Mouse (Mus musculus) liver, embryonic 11.5 days (tissue): ENCODE results near the gene Esrrb. TPM values are rescaled to one million over a fixed set of nuclear protein-coding genes. Genes with fewer than 3 reads are reported as not detected.

Source experiments
- ATAC-seq: fragments of 200-750 bp; cut with Nextera tagmentation; replicated peaks from 2 replicates; pipeline ENCODE4 v1.8.0; 2017; ENCODE audit warnings: moderate number of reproducible peaks, mild to moderate bottlenecking, moderate TSS enrichment, moderate library complexity; ENCODE audit not compliant: low FRiP score
- DNase-seq: peaks from one replicate; pipeline ENCODE4 v3.0.0-alpha.2; 2017; ENCODE audit warnings: low spot score
- H3K27ac ChIP-seq: fragments of 300-500 bp; sonication (generic); 2 replicates; pipeline ENCODE4 v1.5.1; 2014; ENCODE audit warnings: mild to moderate bottlenecking, low read depth, low read length, control low read depth
- H3K27me3 ChIP-seq: fragments of 300-500 bp; sonication (generic); replicated peaks from 2 replicates; pipeline ENCODE4 v1.6.1; 2014; ENCODE audit warnings: low read length, mixed read lengths; ENCODE audit not compliant: control insufficient read depth, insufficient read depth
- H3K36me3 ChIP-seq: fragments of 300-500 bp; sonication (generic); 2 replicates; pipeline ENCODE4 v1.6.1; 2014; ENCODE audit warnings: mild to moderate bottlenecking, low read length, moderate library complexity, mixed read lengths; ENCODE audit not compliant: control insufficient read depth, insufficient read depth
- H3K4me1 ChIP-seq: fragments of 300-500 bp; sonication (generic); replicated peaks from 2 replicates; pipeline ENCODE4 v1.6.1; 2014; ENCODE audit warnings: low read length, mixed read lengths; ENCODE audit not compliant: control insufficient read depth, insufficient read depth
- H3K4me2 ChIP-seq: fragments of 300-500 bp; sonication (generic); 2 replicates; pipeline ENCODE4 v1.6.1; 2014; ENCODE audit warnings: mild to moderate bottlenecking, control low read depth, moderate library complexity
- H3K4me3 ChIP-seq: fragments of 300-500 bp; sonication (generic); 2 replicates; pipeline ENCODE4 v1.5.1; 2014; ENCODE audit warnings: low read depth, low read length, control low read depth
- H3K9ac ChIP-seq: fragments of 300-500 bp; sonication (generic); 2 replicates; pipeline ENCODE4 v1.6.1; 2014; ENCODE audit warnings: low read depth, low read length, control low read depth
- H3K9me3 ChIP-seq: fragments of 300-500 bp; sonication (generic); 2 replicates; pipeline ENCODE4 v1.6.1; 2016; ENCODE audit warnings: low read length, inconsistent platforms, mixed read lengths; ENCODE audit not compliant: control insufficient read depth
- WGBS: fragments of 180-500 bp; shearing (Covaris S2); extraction: QIAGEN DNeasy Blood & Tissue Kit; methylation state at CpG from one replicate; pipeline ENCODE4 v1.1.7; 2014; 5-methylcytosine and 5-hydroxymethylcytosine counted together
- polyA plus RNA-seq: library from polyadenylated mRNA; unstranded; fragments of >200 nt; fragmentation: Nextera tagmentation; extraction: Ambion mirVana; gene quantifications from 2 replicates; pipeline ENCODE4 v1.2.1, GENCODE M21; 2014

Esrrb gene
- polyA plus RNA-seq, 1 experiment from 2014 or later, result not detected

DNA sequence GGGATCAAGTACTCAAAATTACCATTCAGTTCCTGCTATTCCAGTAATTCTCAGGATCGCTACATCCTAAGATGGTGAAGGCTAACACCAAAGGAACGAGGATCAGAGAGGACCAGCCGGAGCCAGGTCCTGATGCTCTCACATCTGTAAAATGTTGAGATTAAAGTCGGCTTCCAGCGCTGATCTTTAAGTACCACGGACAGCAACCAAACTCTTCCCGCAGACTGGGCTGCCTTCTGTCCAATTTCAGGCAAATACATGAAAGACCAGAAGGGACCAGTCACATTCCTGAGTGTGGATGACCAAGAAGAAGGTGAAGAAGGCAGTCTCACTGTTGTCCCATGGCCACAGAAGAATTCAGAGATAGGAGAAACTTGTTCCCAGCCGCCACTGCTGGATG, 186.9 kb downstream of the Esrrb start:
- no peaks in the 10 kb centered on the region for H3K27me3 ChIP-seq
- 25% methylated on average over 8 of the region's 8 CpGs for WGBS
- H3K9ac ChIP-seq, result no peak overlapping the region
- H3K36me3 ChIP-seq, result no peaks in the 10 kb centered on the region
- no peaks in the 10 kb centered on the region for H3K9me3 ChIP-seq
- no peak overlapping the region for H3K4me3 ChIP-seq
- H3K4me2 ChIP-seq, result no peak overlapping the region
- H3K27ac ChIP-seq, result no peak overlapping the region
- ATAC-seq (no peak), DNase-seq (no peak)
- no peaks in the 10 kb centered on the region for H3K4me1 ChIP-seq

DNA sequence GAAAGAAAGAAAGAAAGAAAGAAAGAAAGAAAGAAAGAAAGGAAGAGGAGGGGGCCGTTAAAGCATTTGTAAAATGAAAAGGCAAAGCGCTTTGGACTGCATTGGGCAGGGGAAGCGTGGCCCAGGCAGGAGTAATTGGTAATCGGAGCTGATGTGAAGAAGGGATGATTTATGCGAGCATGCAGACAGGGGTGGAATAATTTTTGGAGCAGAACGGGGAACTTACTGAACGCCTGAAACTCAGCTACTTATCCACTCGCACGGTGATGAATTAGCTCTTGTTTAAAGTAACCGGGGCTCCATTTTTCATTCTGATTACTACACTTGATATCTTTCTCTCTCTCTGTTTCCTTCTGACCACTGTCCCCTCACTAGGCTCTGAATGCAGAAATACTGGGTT, 192.1 kb downstream of the Esrrb start:
- Histone ChIP-seq H3K27me3 (no peaks in the 10 kb centered on the region), H3K4me2 (no peak overlapping the region), H3K9ac (no peak overlapping the region), H3K9me3 (no peaks in the 10 kb centered on the region), H3K4me1 (no peaks in the 10 kb centered on the region), H3K27ac (no peak overlapping the region), H3K36me3 (no peaks in the 10 kb centered on the region), H3K4me3 (no peak overlapping the region)
- no peak for ATAC-seq
- WGBS, result 66% methylated on average over 10 of the region's 10 CpGs
- no peak for DNase-seq

DNA sequence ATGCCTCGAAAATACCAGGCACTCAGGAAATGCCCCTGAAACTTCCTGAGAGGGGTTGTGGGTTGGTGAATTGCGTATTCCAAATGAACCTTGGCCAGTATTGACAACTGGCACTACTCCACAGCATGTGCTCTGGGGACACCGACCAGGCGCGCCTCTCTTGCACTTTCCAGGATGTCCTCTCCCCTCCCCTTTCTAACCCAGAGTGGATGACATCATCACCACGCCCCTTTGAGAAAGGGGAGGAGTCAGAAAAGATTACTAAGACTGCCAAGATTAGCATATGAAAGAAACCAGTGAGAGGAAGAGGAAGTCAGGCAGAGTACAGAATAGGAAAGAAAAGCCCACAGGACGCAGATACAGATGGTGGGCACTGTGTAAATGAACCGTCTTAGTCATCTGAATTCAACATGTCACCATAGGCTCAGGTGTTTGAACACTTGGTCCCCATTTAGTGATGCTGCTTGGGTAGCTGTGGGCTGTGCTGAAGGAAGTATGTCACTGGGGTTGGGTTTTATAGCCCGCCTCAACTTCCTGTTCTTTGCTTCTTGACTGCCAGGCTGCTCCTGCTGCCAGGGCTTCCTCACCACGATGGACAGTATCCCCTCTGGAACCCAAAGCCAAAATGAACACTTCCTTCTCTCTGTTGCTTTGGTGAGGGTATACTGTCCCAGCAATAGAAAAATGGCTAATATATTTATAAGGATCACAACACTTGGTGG, 196.0 kb downstream of the Esrrb start:
- 24% methylated on average over 10 of the region's 10 CpGs for WGBS

DNA sequence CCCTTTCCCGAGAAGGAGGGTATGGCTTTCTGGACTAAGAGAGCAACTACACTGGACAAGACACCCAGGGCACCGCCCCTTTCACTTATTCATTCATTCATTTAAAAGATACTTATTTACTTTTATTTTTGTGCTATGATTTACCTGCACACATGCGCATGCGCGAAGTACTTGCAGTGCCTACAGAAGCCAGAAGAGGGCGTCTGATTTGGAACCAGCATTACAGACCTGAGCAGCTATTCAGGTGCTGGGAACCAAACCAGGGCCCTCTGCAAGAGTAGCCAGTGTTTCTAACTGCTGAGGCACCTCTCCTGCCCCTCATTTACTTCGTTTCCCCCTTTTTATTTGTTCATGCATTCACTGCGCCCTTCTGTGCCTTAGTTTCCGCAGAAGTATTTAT, 198.0 kb downstream of the Esrrb start:
- Histone ChIP-seq H3K4me3 (no peak overlapping the region), H3K4me1 (no peaks in the 10 kb centered on the region), H3K9me3 (no peaks in the 10 kb centered on the region), H3K4me2 (no peak overlapping the region), H3K36me3 (no peaks in the 10 kb centered on the region), H3K9ac (no peak overlapping the region), H3K27ac (no peak overlapping the region), H3K27me3 (no peaks in the 10 kb centered on the region)
- WGBS, result 83% methylated on average over 9 of the region's 9 CpGs
- DNase-seq, result no peak
- ATAC-seq, result no peak

More for the DNA sequence above, 196.0 kb downstream of the Esrrb start:
- no peak overlapping the region for H3K27ac ChIP-seq
- H3K4me2 ChIP-seq, result no peak overlapping the region
- DNase-seq (no peak), ATAC-seq (no peak)
- H3K4me3 ChIP-seq, result no peak overlapping the region
- H3K9me3 ChIP-seq, result no peaks in the 10 kb centered on the region
- H3K4me1 ChIP-seq, result no peaks in the 10 kb centered on the region
- H3K36me3 ChIP-seq, result no peaks in the 10 kb centered on the region
- no peaks in the 10 kb centered on the region for H3K27me3 ChIP-seq
- H3K9ac ChIP-seq, result no peak overlapping the region

DNA sequence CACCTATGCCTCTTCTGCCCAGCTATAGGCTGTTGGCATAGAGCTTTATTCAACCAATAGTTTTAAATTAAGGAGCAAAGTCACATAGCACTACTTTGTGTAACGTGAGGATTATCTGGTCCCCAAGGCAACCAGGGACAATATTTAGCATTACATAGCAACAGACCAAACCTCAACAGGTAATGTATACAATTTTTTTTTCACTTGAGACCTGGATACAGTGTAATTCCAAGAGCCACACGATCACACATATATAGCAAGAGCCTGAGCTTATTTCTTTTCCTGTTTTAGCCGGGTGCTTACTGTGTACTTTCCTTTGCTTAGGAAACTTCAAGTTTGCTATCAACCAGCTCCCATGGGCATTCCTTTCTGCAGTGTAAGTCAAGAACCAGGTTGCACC, 201.8 kb downstream of the Esrrb start:
- ATAC-seq, result no peak

DNA sequence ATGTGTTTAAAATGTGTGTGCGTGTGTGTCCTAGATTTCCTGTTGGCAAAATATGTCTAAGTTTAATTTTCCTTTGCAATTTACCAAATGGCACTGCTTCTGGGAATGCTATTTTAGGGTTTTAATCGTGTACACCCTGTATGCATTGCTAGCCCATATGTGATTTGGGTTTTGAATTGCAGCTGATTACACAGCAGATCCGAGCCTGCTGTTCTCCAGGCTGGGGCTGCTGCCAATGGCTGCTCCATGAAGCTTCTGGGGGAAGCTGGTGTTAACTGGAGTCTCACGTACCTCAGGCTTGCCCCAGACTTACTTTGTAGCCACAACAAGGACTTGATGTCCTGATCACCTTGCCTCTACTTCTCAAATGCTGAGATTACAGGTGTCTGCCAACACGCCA, 205.1 kb downstream of the Esrrb start:
- Histone ChIP-seq H3K4me1 (no peaks in the 10 kb centered on the region), H3K27ac (no peak overlapping the region), H3K4me2 (no peak overlapping the region), H3K4me3 (no peak overlapping the region), H3K9ac (no peak overlapping the region), H3K27me3 (no peaks in the 10 kb centered on the region), H3K36me3 (no peaks in the 10 kb centered on the region), H3K9me3 (no peaks in the 10 kb centered on the region)
- ATAC-seq, result no peak
- no peak for DNase-seq
- 72% methylated on average over 5 of the region's 5 CpGs for WGBS

More for the DNA sequence above, 201.8 kb downstream of the Esrrb start:
- H3K4me1 ChIP-seq, result no peaks in the 10 kb centered on the region
- 69% methylated on average over 3 of the region's 3 CpGs for WGBS
- no peak for DNase-seq
- H3K4me3 ChIP-seq, result no peak overlapping the region
- H3K4me2 ChIP-seq, result no peak overlapping the region
- no peaks in the 10 kb centered on the region for H3K36me3 ChIP-seq
- no peak overlapping the region for H3K27ac ChIP-seq
- H3K9me3 ChIP-seq, result no peaks in the 10 kb centered on the region
- H3K27me3 ChIP-seq, result no peaks in the 10 kb centered on the region
- no peak overlapping the region for H3K9ac ChIP-seq

Other genes with a start within 250 kb of the Esrrb start
- gene Gpatch2l, start 119.3 kb upstream of the Esrrb start, polyA plus RNA-seq, result 12.7 and 14.5 TPM in 2 replicates